Mouse (Mus musculus) limb, embryonic 12.5 days (tissue): ENCODE data around the gene Defb25. TPM values are rescaled to one million over a fixed set of nuclear protein-coding genes. Genes with fewer than 3 reads are reported as not detected.

ENCODE experiments used
- ATAC-seq: fragments of 200-750 bp; cut with Nextera tagmentation; 2 replicates; pipeline ENCODE4 v1.8.0; 2017; ENCODE audit warnings: low read depth, moderate TSS enrichment; ENCODE audit not compliant: insufficient number of reproducible peaks, insufficient read depth, low FRiP score, low TSS enrichment
- H3K27ac ChIP-seq: fragments of 300-500 bp; sonication (generic); 2 replicates; pipeline ENCODE4 v1.5.1; 2016; ENCODE audit warnings: mild to moderate bottlenecking, moderate library complexity
- H3K27me3 ChIP-seq: fragments of 300-500 bp; sonication (generic); 2 replicates; pipeline ENCODE4 v1.6.1; 2016; ENCODE audit warnings: mild to moderate bottlenecking, moderate library complexity
- H3K36me3 ChIP-seq: fragments of 300-500 bp; sonication (generic); 2 replicates; pipeline ENCODE4 v1.6.1; 2016; ENCODE audit warnings: mild to moderate bottlenecking, moderate library complexity
- H3K4me1 ChIP-seq: fragments of 300-500 bp; sonication (generic); replicated peaks from 2 replicates; pipeline ENCODE4 v1.6.1; 2016
- H3K4me2 ChIP-seq: fragments of 300-500 bp; sonication (generic); 2 replicates; pipeline ENCODE4 v1.6.1; 2016; ENCODE audit warnings: mild to moderate bottlenecking, moderate library complexity
- H3K4me3 ChIP-seq: fragments of 300-500 bp; sonication (generic); replicated peaks from 2 replicates; pipeline ENCODE4 v1.5.1; 2016; ENCODE audit warnings: mild to moderate bottlenecking
- H3K9ac ChIP-seq: fragments of 300-500 bp; sonication (generic); replicated peaks from 2 replicates; pipeline ENCODE4 v1.6.1; 2016; ENCODE audit warnings: mild to moderate bottlenecking, moderate library complexity
- H3K9me3 ChIP-seq: fragments of 300-500 bp; sonication (generic); 2 replicates; pipeline ENCODE4 v1.6.1; 2016; ENCODE audit warnings: mild to moderate bottlenecking, moderate library complexity
- WGBS: fragments of 180-500 bp; shearing (Covaris S2); methylation state at CpG from one replicate; pipeline ENCODE4 v1.1.7; 2016; 5-methylcytosine and 5-hydroxymethylcytosine counted together
- polyA plus RNA-seq: library from polyadenylated mRNA; unstranded; fragments of >200 nt; fragmentation: Nextera tagmentation; extraction: Ambion mirVana; gene quantifications from 2 replicates; pipeline ENCODE4 v1.2.1, GENCODE M21; 2016

Defb25 gene
- polyA plus RNA-seq, 1 experiment from 2014 or later: not detected

DNA sequence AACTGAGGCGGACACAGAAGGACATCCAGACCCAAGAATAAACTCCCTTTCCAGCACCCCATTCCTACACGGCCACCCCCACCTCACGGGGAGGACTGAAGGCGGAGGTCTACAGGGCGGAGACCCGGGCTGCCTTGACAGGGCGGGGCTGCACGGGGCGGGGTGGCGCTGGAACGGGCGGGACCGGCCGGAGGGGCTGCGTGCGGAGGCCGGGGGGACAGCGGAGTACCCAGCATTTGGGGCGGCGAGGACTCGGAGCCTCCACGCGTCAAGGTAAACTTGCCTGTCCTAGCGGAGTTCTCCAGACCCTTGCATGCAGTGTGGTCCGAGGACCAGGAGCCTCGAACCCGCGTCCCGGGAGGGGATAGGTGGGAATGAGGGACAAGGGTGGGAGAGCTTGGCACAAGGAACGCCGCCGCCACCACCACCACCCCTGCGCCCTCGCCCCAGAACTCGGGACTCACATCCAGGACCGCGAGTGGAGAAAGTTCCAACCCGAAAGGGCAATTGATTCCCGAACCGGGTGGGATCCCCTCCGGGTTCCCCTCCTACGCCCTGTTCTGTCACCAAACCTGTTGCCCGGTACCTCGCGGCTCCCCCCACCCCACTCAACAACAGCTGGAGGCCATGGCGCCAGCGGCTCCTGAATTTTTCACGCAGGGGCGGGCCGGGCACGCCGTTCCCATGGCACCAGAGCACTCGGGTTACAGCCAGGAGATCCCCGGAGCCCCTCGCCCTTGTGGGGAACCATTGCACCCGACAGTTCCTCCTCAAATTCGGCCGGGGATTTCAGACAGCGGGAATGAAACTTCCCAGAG is 4.1 kb upstream of the Defb25 start, which contains the start of gene Rem1:
TSS of gene Rem1 (plus strand) at position 178 of the 818 bp plus-strand sequence.
- 0 out of 2 replicates have a peak, but pooled peaks cover 4% of the 10 kb centered on the region for H3K9me3 ChIP-seq
- WGBS: 2% methylated on average over 59 of the region's 59 CpGs
- H3K27ac ChIP-seq: no peak within 1 kb of the TSS
- peaks cover 17% of the 10 kb centered on the region for H3K4me1 ChIP-seq
- peaks cover 62% of the 10 kb centered on the region for H3K27me3 ChIP-seq
- H3K9ac ChIP-seq: peak within 1 kb of the TSS; percentile 50; the same call in 1 of the 2 replicates
- peak; percentile 58 for ATAC-seq
- H3K4me2 ChIP-seq: peak within 1 kb of the TSS; percentile 86
- no peaks in the 10 kb centered on the region for H3K36me3 ChIP-seq
- peak within 1 kb of the TSS; percentile 47 for H3K4me3 ChIP-seq

DNA sequence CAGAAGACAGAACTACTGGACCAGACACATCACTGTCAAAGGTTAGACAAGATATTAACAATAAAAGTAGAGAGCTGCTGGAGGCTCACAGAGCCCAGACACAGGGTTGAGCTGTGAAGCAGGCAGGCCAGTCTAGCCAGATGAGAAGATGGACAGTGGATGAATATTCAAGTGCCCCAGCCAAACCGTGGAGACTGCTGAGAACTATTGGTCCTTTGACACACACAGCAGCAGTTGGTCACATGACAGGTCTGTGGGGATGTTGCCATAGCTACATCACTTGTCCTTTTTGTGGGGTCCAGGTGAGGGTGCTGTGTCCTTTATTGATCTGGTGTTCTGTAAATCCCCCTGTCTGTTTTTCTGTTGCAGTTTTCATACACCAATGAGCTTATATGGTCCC is 2.4 kb upstream of the Defb25 start:
- Histone ChIP-seq H3K36me3 (no peaks in the 10 kb centered on the region), H3K9ac (no peak overlapping the region), H3K4me1 (peaks cover 16% of the 10 kb centered on the region), H3K27me3 (peaks cover 62% of the 10 kb centered on the region), H3K9me3 (0 out of 2 replicates have a peak, but pooled peaks cover 4% of the 10 kb centered on the region), H3K4me3 (no peak overlapping the region), H3K4me2 (no peak overlapping the region), H3K27ac (no peak overlapping the region)
- 15% methylated on average over 1 of the region's 1 CpGs for WGBS
- no peak for ATAC-seq

DNA sequence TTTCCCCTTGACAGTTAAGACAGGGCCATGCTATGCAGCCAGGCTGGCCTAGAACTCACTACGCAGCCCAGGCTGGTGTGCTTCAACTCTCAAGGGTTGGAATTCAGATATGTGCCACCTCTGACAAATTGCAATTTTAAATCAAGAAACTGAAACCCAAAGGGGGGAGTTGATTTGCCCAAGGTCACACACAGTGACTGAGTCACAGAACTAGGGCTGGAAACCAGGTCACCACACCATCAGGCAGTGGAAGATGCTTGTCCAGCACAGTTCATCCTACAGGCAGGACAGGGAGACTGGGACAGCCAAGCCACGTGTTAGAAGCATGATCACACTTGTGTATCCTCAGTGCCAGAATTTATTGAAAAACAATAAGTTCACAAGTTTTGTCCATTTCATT is 1.7 kb upstream of the Defb25 start:
- no peaks in the 10 kb centered on the region for H3K36me3 ChIP-seq
- WGBS: 84% methylated on average over 2 of the region's 2 CpGs
- peaks cover 16% of the 10 kb centered on the region for H3K4me1 ChIP-seq
- H3K4me3 ChIP-seq: no peak overlapping the region
- H3K9ac ChIP-seq: no peak overlapping the region
- H3K27me3 ChIP-seq: peaks cover 55% of the 10 kb centered on the region
- H3K4me2 ChIP-seq: no peak overlapping the region
- H3K27ac ChIP-seq: no peak overlapping the region
- H3K9me3 ChIP-seq: 0 out of 2 replicates have a peak, but pooled peaks cover 4% of the 10 kb centered on the region
- ATAC-seq: no peak

DNA sequence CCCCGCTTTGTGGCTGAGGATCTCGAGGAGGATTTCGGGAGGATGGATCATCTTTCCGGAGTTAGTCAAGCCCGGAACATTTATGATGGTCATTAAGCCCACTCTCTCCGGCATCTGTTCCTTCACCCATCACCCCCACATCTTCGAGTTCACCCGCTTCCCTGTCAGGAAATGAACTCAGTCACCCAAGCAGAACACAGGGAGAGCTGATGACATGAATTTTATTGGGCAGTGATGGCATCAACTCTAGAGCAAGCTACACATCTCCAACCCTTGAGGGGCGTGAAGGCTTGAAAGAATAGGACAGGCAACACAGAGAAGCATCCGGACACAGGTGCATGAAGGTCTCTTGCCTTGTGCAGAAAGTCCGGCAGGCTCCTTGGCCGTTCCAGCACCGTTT is 702 bp downstream of the Defb25 start:
- H3K9me3 ChIP-seq: 0 out of 2 replicates have a peak, but pooled peaks cover 4% of the 10 kb centered on the region
- peaks cover 31% of the 10 kb centered on the region for H3K27me3 ChIP-seq
- no peak for ATAC-seq
- 75% methylated on average over 13 of the region's 13 CpGs for WGBS
- peaks cover 8% of the 10 kb centered on the region for H3K4me1 ChIP-seq
- H3K4me3 ChIP-seq: no peak overlapping the region
- no peak overlapping the region for H3K9ac ChIP-seq
- no peaks in the 10 kb centered on the region for H3K36me3 ChIP-seq
- H3K27ac ChIP-seq: no peak overlapping the region
- no peak overlapping the region for H3K4me2 ChIP-seq

DNA sequence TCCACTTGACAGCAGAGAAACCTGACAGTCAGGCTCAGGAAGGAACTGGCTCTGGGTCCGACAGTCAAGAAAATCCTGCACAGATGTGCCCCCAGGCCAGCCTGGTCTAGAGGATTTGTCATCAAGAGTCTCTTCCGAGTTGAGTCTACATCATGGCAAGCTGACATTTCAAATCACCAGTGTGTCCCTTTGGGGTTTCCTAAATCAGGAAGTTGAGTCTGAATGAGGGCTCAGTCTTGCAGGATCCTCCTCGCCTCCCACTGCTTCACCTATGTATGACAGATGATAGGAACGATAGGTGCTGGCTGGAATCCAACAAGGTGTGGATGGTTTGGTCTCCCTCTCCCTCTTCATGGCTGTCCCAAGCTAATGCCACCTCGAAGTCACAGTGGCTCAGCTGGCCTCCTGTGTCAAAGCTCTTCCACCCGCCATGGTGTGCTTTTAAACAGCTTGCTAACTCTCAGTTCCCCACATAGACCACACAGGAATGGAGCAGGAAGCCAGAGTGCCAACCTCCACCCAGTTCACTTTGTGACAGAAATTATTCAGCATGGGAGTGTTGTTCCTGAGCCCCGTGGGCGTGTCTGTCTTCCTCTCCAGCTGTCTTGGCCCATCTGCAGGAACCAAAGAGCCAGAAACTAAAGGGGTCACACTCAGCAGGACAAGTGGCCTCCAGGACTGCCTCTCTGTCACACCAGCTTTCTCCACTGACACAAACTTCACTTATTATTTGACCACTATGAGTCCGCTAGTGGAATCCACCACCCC is 2.3 kb downstream of the Defb25 start:
- H3K4me1 ChIP-seq: no peaks in the 10 kb centered on the region
- no peak overlapping the region for H3K4me3 ChIP-seq
- no peak overlapping the region for H3K4me2 ChIP-seq
- 0 out of 2 replicates have a peak, but pooled peaks cover 4% of the 10 kb centered on the region for H3K9me3 ChIP-seq
- 66% methylated on average over 9 of the region's 9 CpGs for WGBS
- H3K27ac ChIP-seq: no peak overlapping the region
- no peaks in the 10 kb centered on the region for H3K36me3 ChIP-seq
- H3K9ac ChIP-seq: no peak overlapping the region
- peaks cover 15% of the 10 kb centered on the region for H3K27me3 ChIP-seq
- no peak for ATAC-seq

DNA sequence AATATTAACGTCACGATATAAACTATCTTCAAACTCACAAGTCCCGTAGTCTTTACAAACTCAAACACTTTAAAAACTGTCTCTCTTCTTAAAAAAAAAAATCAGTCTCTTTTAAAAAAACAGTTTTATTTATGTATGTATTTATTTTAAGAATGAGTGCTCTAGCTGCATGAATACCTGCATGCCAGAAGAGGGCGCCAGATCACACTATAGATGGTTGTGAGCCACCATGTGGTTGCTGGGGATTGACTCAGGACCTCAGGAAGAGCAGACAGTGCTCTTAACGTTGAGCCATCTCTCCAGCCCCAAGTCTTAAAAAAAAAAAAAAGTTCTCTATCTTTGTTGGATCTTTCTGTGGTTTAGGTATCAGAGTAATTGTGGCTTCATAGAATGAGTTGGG is 5.5 kb downstream of the Defb25 start:
- Histone ChIP-seq H3K27me3 (peaks cover under 1% of the 10 kb centered on the region; the same call in 1 of the 2 replicates), H3K4me1 (no peaks in the 10 kb centered on the region), H3K9ac (no peak overlapping the region), H3K27ac (no peak overlapping the region), H3K4me2 (no peak overlapping the region), H3K36me3 (no peaks in the 10 kb centered on the region), H3K9me3 (no peaks in the 10 kb centered on the region), H3K4me3 (no peak overlapping the region)
- ATAC-seq: no peak
- WGBS: 55% methylated on average over 5 of the region's 5 CpGs

DNA sequence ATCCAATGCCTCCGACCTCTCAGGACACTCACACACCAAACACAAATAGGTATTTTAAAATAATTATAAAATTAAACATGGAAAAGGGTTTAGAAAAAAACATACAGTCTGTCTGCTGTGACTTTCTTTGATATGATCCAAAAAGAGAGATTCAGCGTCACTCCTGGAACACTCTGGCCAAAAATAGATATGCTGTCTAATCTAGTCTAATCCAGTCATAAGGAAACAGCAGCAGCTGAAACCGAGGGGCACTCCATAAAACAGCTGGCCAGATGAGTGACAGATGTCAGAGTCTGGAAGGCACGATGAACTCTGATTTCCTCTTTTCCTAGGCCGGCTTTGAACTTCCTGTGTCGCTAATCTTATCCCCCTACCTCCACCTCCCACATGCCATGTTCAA is 6.4 kb downstream of the Defb25 start:
- Histone ChIP-seq H3K4me1 (no peaks in the 10 kb centered on the region), H3K9ac (no peak overlapping the region), H3K27ac (no peak overlapping the region), H3K9me3 (no peaks in the 10 kb centered on the region), H3K36me3 (no peaks in the 10 kb centered on the region), H3K4me2 (no peak overlapping the region), H3K27me3 (no peaks in the 10 kb centered on the region; the same call in 1 of the 2 replicates), H3K4me3 (no peak overlapping the region)
- ATAC-seq: no peak
- WGBS: 74% methylated on average over 6 of the region's 6 CpGs

DNA sequence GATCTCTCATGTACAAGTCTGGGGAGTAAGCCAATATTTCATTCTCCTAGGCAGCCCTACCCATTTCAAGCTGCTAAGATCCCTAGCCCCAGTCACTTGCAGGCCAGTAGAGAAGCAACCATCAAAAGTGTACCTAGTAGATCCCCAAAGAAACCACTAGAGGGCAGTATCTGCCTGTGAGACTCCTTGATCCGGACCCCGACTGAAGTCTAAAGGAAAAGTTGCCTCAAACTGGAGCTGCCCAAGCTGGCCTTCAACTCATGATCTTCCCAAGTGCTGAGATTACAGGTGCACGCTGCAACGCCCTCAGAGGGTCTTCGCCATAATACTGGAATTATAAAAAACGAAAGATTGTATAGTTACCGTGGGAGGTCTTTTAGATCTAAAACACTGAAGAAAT is 7.3 kb downstream of the Defb25 start:
- 8% methylated on average over 7 of the region's 7 CpGs for WGBS
- Histone ChIP-seq H3K4me1 (no peaks in the 10 kb centered on the region), H3K27ac (no peak overlapping the region), H3K4me2 (no peak overlapping the region), H3K36me3 (no peaks in the 10 kb centered on the region), H3K9ac (no peak overlapping the region), H3K27me3 (no peaks in the 10 kb centered on the region; the same call in 1 of the 2 replicates), H3K4me3 (no peak overlapping the region), H3K9me3 (no peaks in the 10 kb centered on the region)
- ATAC-seq: no peak

DNA sequence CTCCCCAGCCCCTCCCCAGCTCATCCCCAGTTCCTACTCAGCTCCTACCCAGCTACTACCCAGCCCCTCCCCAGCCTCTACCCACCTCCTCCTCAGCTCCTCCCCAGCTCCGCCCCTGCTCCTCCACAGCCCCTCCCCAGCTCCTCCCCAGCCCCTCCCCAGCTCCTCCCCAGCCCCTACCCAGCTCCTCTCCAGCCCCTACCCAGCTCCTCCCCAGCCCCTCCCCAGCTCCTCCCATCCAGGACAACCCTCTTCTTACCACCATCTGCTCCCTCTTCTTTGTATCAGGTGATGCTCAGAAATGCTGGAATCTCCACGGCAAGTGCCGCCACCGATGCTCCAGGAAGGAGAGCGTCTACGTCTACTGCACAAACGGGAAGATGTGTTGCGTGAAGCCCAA is 10.7 kb downstream of the Defb25 start:
- no peaks in the 10 kb centered on the region for H3K27me3 ChIP-seq
- WGBS: 20% methylated on average over 7 of the region's 8 CpGs
- no peaks in the 10 kb centered on the region for H3K4me1 ChIP-seq
- no peaks in the 10 kb centered on the region for H3K36me3 ChIP-seq
- no peak overlapping the region for H3K4me3 ChIP-seq
- H3K9me3 ChIP-seq: no peaks in the 10 kb centered on the region
- no peak overlapping the region for H3K9ac ChIP-seq
- 0 out of 2 replicates have a peak overlapping the region, but pooled peaks have one; percentile 9 for H3K4me2 ChIP-seq
- H3K27ac ChIP-seq: no peak overlapping the region
- ATAC-seq: no peak

DNA sequence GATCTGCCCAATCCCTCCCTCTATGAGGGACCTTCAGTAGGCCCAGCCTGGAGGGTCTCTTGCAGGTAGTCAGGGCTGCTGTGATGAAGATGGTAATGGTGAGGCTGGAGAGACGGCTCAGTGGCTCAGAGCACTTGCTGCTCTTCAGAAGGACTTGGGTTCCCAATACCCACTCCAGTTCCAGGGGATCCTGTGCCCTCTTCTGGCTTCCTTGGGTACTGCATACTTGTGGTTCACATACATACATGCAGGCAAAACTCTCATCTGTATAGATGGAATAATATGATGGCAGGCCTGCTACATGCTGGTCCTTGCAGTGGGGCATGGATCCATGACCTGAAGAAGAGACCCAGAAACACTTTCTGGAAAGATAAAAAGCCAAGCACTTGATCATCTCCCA is 14.1 kb downstream of the Defb25 start:
- H3K4me1 ChIP-seq: no peaks in the 10 kb centered on the region
- no peaks in the 10 kb centered on the region for H3K36me3 ChIP-seq
- H3K9me3 ChIP-seq: no peaks in the 10 kb centered on the region
- no peak overlapping the region for H3K27ac ChIP-seq
- H3K9ac ChIP-seq: no peak overlapping the region
- ATAC-seq: no peak
- no peaks in the 10 kb centered on the region for H3K27me3 ChIP-seq
- WGBS: 88% methylated on average over 1 of the region's 1 CpGs
- no peak overlapping the region for H3K4me2 ChIP-seq
- H3K4me3 ChIP-seq: no peak overlapping the region

DNA sequence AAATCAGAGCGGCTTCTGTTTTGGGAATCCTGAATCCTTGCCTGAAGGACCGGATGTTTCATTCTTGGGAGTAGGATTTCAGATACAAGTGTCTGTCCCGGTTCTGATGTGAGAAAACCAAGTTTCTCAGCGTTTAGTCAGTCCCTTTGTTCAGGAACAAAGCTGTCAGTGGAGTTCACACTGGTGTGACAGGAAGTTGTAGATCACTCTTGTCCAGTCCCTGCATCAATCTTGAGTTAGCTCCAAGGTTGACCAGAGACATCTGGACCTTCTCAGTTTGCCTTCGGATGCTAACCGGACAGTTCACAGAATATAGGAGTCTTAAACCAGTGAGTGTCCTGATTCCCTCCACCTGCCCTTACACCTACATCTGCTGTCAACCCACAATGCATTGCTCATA is 15.1 kb downstream of the Defb25 start:
- Histone ChIP-seq H3K27me3 (no peaks in the 10 kb centered on the region), H3K36me3 (no peaks in the 10 kb centered on the region), H3K4me1 (no peaks in the 10 kb centered on the region), H3K9ac (no peak overlapping the region), H3K9me3 (no peaks in the 10 kb centered on the region), H3K4me2 (no peak overlapping the region), H3K27ac (no peak overlapping the region), H3K4me3 (no peak overlapping the region)
- 41% methylated on average over 6 of the region's 6 CpGs for WGBS
- no peak for ATAC-seq
